ENCODE assay signal across 8 mouse cellular contexts in the genomic region with DNA sequence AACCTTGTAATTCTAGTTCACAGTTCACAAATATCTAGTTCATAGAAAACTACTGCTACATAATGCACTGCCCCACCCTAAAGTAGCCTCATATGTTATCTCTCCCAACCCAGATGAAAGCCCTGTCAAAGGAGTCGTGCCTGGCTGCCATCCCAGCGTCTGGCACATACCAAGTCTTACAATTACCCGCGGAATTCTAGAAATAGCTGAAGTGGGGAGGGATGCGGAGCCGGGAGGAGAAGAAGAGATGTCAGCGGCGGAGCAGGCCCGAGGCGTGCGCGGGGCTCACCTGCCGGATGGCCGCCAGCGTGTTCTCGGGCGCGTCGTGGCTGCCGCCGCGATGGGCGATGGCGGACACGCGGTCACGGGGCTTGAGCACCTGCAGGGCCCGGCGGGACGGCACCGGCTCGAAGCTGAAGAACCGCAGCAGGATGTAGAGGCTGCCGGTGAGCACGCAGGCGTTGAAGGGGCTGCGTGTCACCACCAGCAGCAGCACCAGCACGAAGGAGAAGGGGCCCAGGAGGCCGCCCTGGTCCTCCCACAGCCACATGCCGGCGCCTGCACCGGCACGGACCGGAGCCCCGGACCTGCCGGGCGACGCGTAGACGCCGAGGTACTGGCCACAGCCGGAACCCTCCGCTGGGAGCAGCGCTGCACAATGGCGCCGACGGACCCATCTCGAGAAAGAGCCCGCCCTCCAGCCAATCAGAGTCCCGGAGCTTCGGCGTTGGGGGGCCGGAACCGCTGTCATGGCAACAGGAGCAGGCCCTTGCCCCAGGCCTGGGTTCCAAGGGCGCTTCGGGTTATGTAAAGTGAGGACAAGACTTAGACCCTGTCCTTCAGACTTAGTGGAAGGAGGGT. TPM values are rescaled to one million over a fixed set of nuclear protein-coding genes. Genes with fewer than 3 reads are reported as not detected.
DNase-seq lines count a peak whose midpoint lies in the region; ATAC-seq and TF ChIP-seq lines count a peak whose summit lies in the region.

A gene (minus strand): TSS at position 678 of the 861 bp plus-strand sequence.

- peak within 1 kb of the TSS; percentile 78 for H3K4me3 ChIP-seq in forebrain, embryonic 15.5 days
- peak within 1 kb of the TSS; percentile 70 for H3K4me3 ChIP-seq in lung, adult 2 months (replicated peaks; ENCODE audit: extremely low read depth, low read depth, low read length)

- WGBS in forebrain, embryonic 15.5 days: under 1% methylated on average over 66 of the region's 66 CpGs
- WGBS in lung, adult 2 months: under 1% methylated on average over 66 of the region's 66 CpGs

- TF ChIP-seq CTCF in lung, adult 2 months (IDR thresholded peaks at IDR 0.05; ENCODE audit: insufficient read depth, low read length): no peak

- intact Hi-C loops in heart, postnatal 25 days (cut with DNase I): no loop called here

- peak; percentile 93 for DNase-seq in ES-CJ7 (ENCODE audit: low read depth, low spot score)
- DNase-seq in cerebellum, adult 11 months: peak; percentile 90
- peak; percentile 86 for DNase-seq in heart, postnatal 25 days (ENCODE audit: low spot score)
- peak; percentile 89 to 94 for DNase-seq in layer of hippocampus, adult 18-20 months (ENCODE audit: low spot score in 2 of 2)
- peak; percentile 90 for DNase-seq in lung, adult 2 months
- peak; percentile 88 to 89 for DNase-seq in thymus, adult 18-20 months

- peak within 1 kb of the TSS; percentile 93 for H3K27ac ChIP-seq in forebrain, embryonic 15.5 days (replicated peaks)

- peaks cover 25% of the 10 kb centered on the region for H3K4me1 ChIP-seq in forebrain, embryonic 15.5 days
- H3K4me1 ChIP-seq in lung, adult 2 months (ENCODE audit: control insufficient read depth, insufficient read depth, low read length): peaks cover 7% of the 10 kb centered on the region

- no peaks in the 10 kb centered on the region for H3K27me3 ChIP-seq in forebrain, embryonic 15.5 days

- H3K4me2 ChIP-seq in forebrain, embryonic 15.5 days (replicated peaks): peak within 1 kb of the TSS; percentile 50

- H3K36me3 ChIP-seq in forebrain, embryonic 15.5 days: no peaks in the 10 kb centered on the region; the same call in 1 of the 2 replicates

- peak; percentile 96 for ATAC-seq in forebrain, embryonic 15.5 days (replicated peaks)
- ATAC-seq in neutrophil, adult 5-6 weeks (ENCODE audit: extremely low read depth, insufficient number of reproducible peaks, low FRiP score, poor library complexity, severe bottlenecking): peak; percentile 90

- TF ChIP-seq POLR2A in lung, adult 2 months (IDR thresholded peaks at IDR 0.05; ENCODE audit: borderline replicate concordance, extremely low read depth, low read depth, low read length): peak; percentile 78; the same call in 1 of the 2 replicates

- H3K9ac ChIP-seq in forebrain, embryonic 15.5 days (replicated peaks): peak within 1 kb of the TSS; percentile 90

- H3K9me3 ChIP-seq in forebrain, embryonic 15.5 days: no peaks in the 10 kb centered on the region

RNA-seq across cellular contexts. Expression of the gene that starts here (rescaled TPM):
- 165 and 180 TPM in 2 replicates for polyA plus RNA-seq in forebrain, embryonic 15.5 days (2015; fragmentation: Nextera tagmentation; extraction: Ambion mirVana)
- 10 to 100 TPM; 28.5 to 30.6 TPM for total RNA-seq in heart, postnatal 25 days (2021)
- total RNA-seq in layer of hippocampus, adult 18-20 months (2021): 100 to 1,000 TPM; 198 TPM
- 307 and 574 TPM in 2 replicates for polyA plus RNA-seq in lung, adult 2 months (2012; rRNA removed)
- total RNA-seq in neutrophil, adult 5-6 weeks (2017): 22.5 and 26.0 TPM in 2 replicates

Comparison
In these comparisons a context has a peak if more than half of its experiments do, and no peak if none do; other contexts are left out.
1. Peak in every context shown above with its lines: DNase-seq, ATAC-seq, H3K4me3 ChIP-seq and H3K27ac ChIP-seq.